8 mouse cellular contexts compared by ENCODE assay signal in genomic region chr2:130905751-130906583, GRCm38 (mm10). TPM values are rescaled to one million over a fixed set of nuclear protein-coding genes. Genes with fewer than 3 reads are reported as not detected.
A peak's percentile ranks its signal among the peaks of the same experiment; 100 is the strongest.
DNase-seq lines count a peak whose midpoint lies in the region; ATAC-seq and TF ChIP-seq lines count a peak whose summit lies in the region.

TSS of gene 4930402H24Rik (minus strand) at chr2:130906406.
TSS of gene Atrn (plus strand) at chr2:130906495.

- peak; percentile 95 for DNase-seq in B cell, adult 2 months
- DNase-seq in brain, adult 2 months (ENCODE audit: low read depth, low spot score) = peak; percentile 96
- DNase-seq in liver, adult 2 months (ENCODE audit: extremely low read depth, low read depth, low spot score) = peak; percentile 73
- peak; percentile 93 for DNase-seq in splenic B cell, adult 2 months (ENCODE audit: low read depth, low spot score)

- peaks cover 8% of the 10 kb centered on the region for H3K4me1 ChIP-seq in heart, embryonic 11.5 days (ENCODE audit: control insufficient read depth, insufficient read depth, low read length)
- peaks cover 19% of the 10 kb centered on the region for H3K4me1 ChIP-seq in kidney, embryonic 16.5 days (ENCODE audit: insufficient read depth, low read length)
- H3K4me1 ChIP-seq in liver, adult 2 months (ENCODE audit: control insufficient read depth, insufficient read depth, low read length) = peaks cover 21% of the 10 kb centered on the region

- TF ChIP-seq POLR2A in liver, adult 2 months (IDR thresholded peaks at IDR 0.05; ENCODE audit: extremely low read depth, insufficient read depth, low read length) = peak; percentile 81
- peak; percentile 96 for TF ChIP-seq POLR2A in myocyte (IDR thresholded peaks at IDR 0.05; ENCODE audit: insufficient read length, low read depth)

- H3K4me2 ChIP-seq in heart, embryonic 11.5 days = peak within 1 kb of the TSS; percentile 92
- H3K4me2 ChIP-seq in kidney, embryonic 16.5 days (replicated peaks; ENCODE audit: low read depth, low read length) = peak within 1 kb of the TSS; percentile 86
- H3K4me2 ChIP-seq in myocyte (ENCODE audit: low read depth) = peak within 1 kb of the TSS; percentile 90

- no peaks in the 10 kb centered on the region for H3K36me3 ChIP-seq in heart, embryonic 11.5 days (ENCODE audit: control insufficient read depth, insufficient read depth, low read length)
- H3K36me3 ChIP-seq in kidney, embryonic 16.5 days (ENCODE audit: insufficient read depth, low read length) = no peaks in the 10 kb centered on the region
- H3K36me3 ChIP-seq in liver, adult 2 months (ENCODE audit: control insufficient read depth, insufficient read depth, low read length) = peaks cover 4% of the 10 kb centered on the region
- no peaks in the 10 kb centered on the region for H3K36me3 ChIP-seq in myocyte (ENCODE audit: control insufficient read depth, insufficient read depth)
- no peaks in the 10 kb centered on the region for H3K36me3 ChIP-seq in splenic B cell, adult 2 months (ENCODE audit: control insufficient read depth, insufficient read depth, low read length, poor library complexity, severe bottlenecking)

- H3K9ac ChIP-seq in heart, embryonic 11.5 days (ENCODE audit: low read depth, low read length) = peak within 1 kb of the TSS; percentile 93
- peak within 1 kb of the TSS; percentile 92 for H3K9ac ChIP-seq in kidney, embryonic 16.5 days (replicated peaks; ENCODE audit: low read length)
- H3K9ac ChIP-seq in liver, adult 2 months (ENCODE audit: low read depth, low read length) = peak within 1 kb of the TSS; percentile 99

- no peaks in the 10 kb centered on the region for H3K9me3 ChIP-seq in heart, embryonic 11.5 days (replicated peaks; ENCODE audit: control insufficient read depth, low read length)
- H3K9me3 ChIP-seq in kidney, embryonic 16.5 days (ENCODE audit: low read length) = no peaks in the 10 kb centered on the region

- peak within 1 kb of the TSS; percentile 96 for H3ac ChIP-seq in myocyte (ENCODE audit: control insufficient read depth, insufficient read length)

- H3K4me3 ChIP-seq in heart, embryonic 11.5 days (ENCODE audit: low read depth, low read length) = peak within 1 kb of the TSS; percentile 99
- peak within 1 kb of the TSS; percentile 95 for H3K4me3 ChIP-seq in kidney, embryonic 16.5 days (ENCODE audit: low read length)
- peak within 1 kb of the TSS; percentile 100 for H3K4me3 ChIP-seq in liver, adult 2 months (ENCODE audit: insufficient read depth, low read depth, low read length)
- H3K4me3 ChIP-seq in myocyte = peak within 1 kb of the TSS; percentile 67

- ATAC-seq in erythroblast, adult 5-6 weeks (replicated peaks; ENCODE audit: low FRiP score, poor library complexity, severe bottlenecking) = peak; percentile 91
- peak; percentile 98 for ATAC-seq in heart, embryonic 11.5 days (replicated peaks; ENCODE audit: insufficient number of reproducible peaks, low FRiP score, low TSS enrichment)
- ATAC-seq in kidney, embryonic 16.5 days (ENCODE audit: low FRiP score, low TSS enrichment) = peak; percentile 99

- no peaks in the 10 kb centered on the region for H3K27me3 ChIP-seq in heart, embryonic 11.5 days (ENCODE audit: control insufficient read depth, insufficient read depth, low read length)
- no peaks in the 10 kb centered on the region for H3K27me3 ChIP-seq in kidney, embryonic 16.5 days (ENCODE audit: insufficient read depth, low read length)
- H3K27me3 ChIP-seq in liver, adult 2 months (ENCODE audit: control insufficient read depth, insufficient read depth, low read length) = no peaks in the 10 kb centered on the region
- H3K27me3 ChIP-seq in myocyte (ENCODE audit: control insufficient read depth, insufficient read depth, insufficient read length) = no peaks in the 10 kb centered on the region
- no peaks in the 10 kb centered on the region for H3K27me3 ChIP-seq in splenic B cell, adult 2 months (ENCODE audit: control insufficient read depth, insufficient read depth, low read length, poor library complexity, severe bottlenecking)

- H3K79me2 ChIP-seq in liver, adult 2 months (ENCODE audit: control insufficient read depth, insufficient read depth, low read length) = peaks cover 53% of the 10 kb centered on the region
- peaks cover 29% of the 10 kb centered on the region for H3K79me2 ChIP-seq in myocyte (ENCODE audit: control insufficient read depth, insufficient read depth)

- peak within 1 kb of the TSS; percentile 75 for H3K27ac ChIP-seq in heart, embryonic 11.5 days (ENCODE audit: low read depth, low read length)
- peak within 1 kb of the TSS; percentile 56 for H3K27ac ChIP-seq in kidney, embryonic 16.5 days (ENCODE audit: low read length)
- peak within 1 kb of the TSS; percentile 86 for H3K27ac ChIP-seq in liver, adult 2 months (replicated peaks; ENCODE audit: insufficient read depth, low read depth, low read length)

- WGBS in heart, embryonic 11.5 days (ENCODE audit: insufficient replicate concordance) = 4% methylated on average over 47 of the region's 50 CpGs
- 3% methylated on average over 38 of the region's 50 CpGs for WGBS in kidney, embryonic 16.5 days
- 2% methylated on average over 42 of the region's 50 CpGs for WGBS in liver, adult 2 months

- no peak for TF ChIP-seq CTCF in liver, adult 2 months (IDR thresholded peaks at IDR 0.05; ENCODE audit: low read depth, low read length)

TF ChIP-seq in myocyte, 11 proteins besides CTCF, POLR2A, EP300 and RAD21:
- TF ChIP-seq TCF12 (IDR thresholded peaks at IDR 0.05; ENCODE audit: insufficient read depth, poor library complexity, severe bottlenecking) (no peak), POLR2AphosphoS2 (IDR thresholded peaks at IDR 0.05; ENCODE audit: insufficient read length, low read depth) (peak; percentile 87), SRF (IDR thresholded peaks at IDR 0.05; ENCODE audit: control insufficient read depth, insufficient read length, low read depth) (no peak), MYOG (IDR thresholded peaks at IDR 0.05; ENCODE audit: control insufficient read depth in 1 of 3, insufficient read depth in 1 of 3, insufficient read length in 2 of 3, low read depth in 2 of 3) (peak in 1 of 3 experiments; percentile 32), CEBPB (IDR thresholded peaks at IDR 0.05; ENCODE audit: insufficient read depth, poor library complexity, severe bottlenecking) (no peak)

RNA-seq across cellular contexts. Expression of gene 4930402H24Rik, which starts in this region (rescaled TPM):
- total RNA-seq in erythroblast, adult 5-6 weeks (2015; ENCODE audit: low replicate concordance) = 2.7 and 4.2 TPM in 2 replicates
- total RNA-seq in erythroblast, adult 5-6 weeks (2017; ENCODE audit: low replicate concordance) = 3.1 and 8.2 TPM in 2 replicates
- polyA plus RNA-seq in heart, embryonic 11.5 days (2014; fragmentation: Nextera tagmentation; extraction: Ambion mirVana) = 47.8 and 48.6 TPM in 2 replicates
- polyA plus RNA-seq in kidney, embryonic 16.5 days (2015; fragmentation: Nextera tagmentation; extraction: Ambion mirVana) = 35.8 and 42.0 TPM in 2 replicates
- 14.8 and 19.9 TPM in 2 replicates for total RNA-seq in liver, adult 2 months (2014; rRNA removed)
- 15.4 and 18.2 TPM in 2 replicates for polyA plus RNA-seq in liver, adult 2 months (2012; rRNA removed)
- 10.4 TPM for polyA plus RNA-seq in myocyte (2012; fragmentation: generic; extraction: Trizol)

RNA-seq across cellular contexts. Expression of gene Atrn, which starts in this region (rescaled TPM):
- 9.0 and 18.8 TPM in 2 replicates for total RNA-seq in erythroblast, adult 5-6 weeks (2015; ENCODE audit: low replicate concordance)
- 6.5 and 8.4 TPM in 2 replicates for total RNA-seq in erythroblast, adult 5-6 weeks (2017; ENCODE audit: low replicate concordance)
- polyA plus RNA-seq in heart, embryonic 11.5 days (2014; fragmentation: Nextera tagmentation; extraction: Ambion mirVana) = 6.5 and 8.0 TPM in 2 replicates
- polyA plus RNA-seq in kidney, embryonic 16.5 days (2015; fragmentation: Nextera tagmentation; extraction: Ambion mirVana) = 6.3 and 7.6 TPM in 2 replicates
- 27.2 and 32.6 TPM in 2 replicates for total RNA-seq in liver, adult 2 months (2014; rRNA removed)
- 13.5 and 16.6 TPM in 2 replicates for polyA plus RNA-seq in liver, adult 2 months (2012; rRNA removed)
- 6.8 TPM for polyA plus RNA-seq in myocyte (2012; fragmentation: generic; extraction: Trizol)

Comparison
In these comparisons a context has a peak if more than half of its experiments do, and no peak if none do; other contexts are left out.
1. Peak in every context shown above with its lines: DNase-seq, ATAC-seq, H3K4me3 ChIP-seq and H3K27ac ChIP-seq.